Mouse (Mus musculus) limb, embryonic 12.5 days (tissue): ENCODE measurements around the gene Psen2. TPM values are rescaled to one million over a fixed set of nuclear protein-coding genes. Genes with fewer than 3 reads are reported as not detected.

Experiments
- ATAC-seq: fragments of 200-750 bp; cut with Nextera tagmentation; 2 replicates; pipeline ENCODE4 v1.8.0; 2017; ENCODE audit warnings: low read depth, moderate TSS enrichment; ENCODE audit not compliant: insufficient number of reproducible peaks, insufficient read depth, low FRiP score, low TSS enrichment
- H3K27ac ChIP-seq: fragments of 300-500 bp; sonication (generic); 2 replicates; pipeline ENCODE4 v1.5.1; 2016; ENCODE audit warnings: mild to moderate bottlenecking, moderate library complexity
- H3K27me3 ChIP-seq: fragments of 300-500 bp; sonication (generic); 2 replicates; pipeline ENCODE4 v1.6.1; 2016; ENCODE audit warnings: mild to moderate bottlenecking, moderate library complexity
- H3K36me3 ChIP-seq: fragments of 300-500 bp; sonication (generic); 2 replicates; pipeline ENCODE4 v1.6.1; 2016; ENCODE audit warnings: mild to moderate bottlenecking, moderate library complexity
- H3K4me1 ChIP-seq: fragments of 300-500 bp; sonication (generic); replicated peaks from 2 replicates; pipeline ENCODE4 v1.6.1; 2016
- H3K4me2 ChIP-seq: fragments of 300-500 bp; sonication (generic); 2 replicates; pipeline ENCODE4 v1.6.1; 2016; ENCODE audit warnings: mild to moderate bottlenecking, moderate library complexity
- H3K4me3 ChIP-seq: fragments of 300-500 bp; sonication (generic); replicated peaks from 2 replicates; pipeline ENCODE4 v1.5.1; 2016; ENCODE audit warnings: mild to moderate bottlenecking
- H3K9ac ChIP-seq: fragments of 300-500 bp; sonication (generic); replicated peaks from 2 replicates; pipeline ENCODE4 v1.6.1; 2016; ENCODE audit warnings: mild to moderate bottlenecking, moderate library complexity
- H3K9me3 ChIP-seq: fragments of 300-500 bp; sonication (generic); 2 replicates; pipeline ENCODE4 v1.6.1; 2016; ENCODE audit warnings: mild to moderate bottlenecking, moderate library complexity
- WGBS: fragments of 180-500 bp; shearing (Covaris S2); methylation state at CpG from one replicate; pipeline ENCODE4 v1.1.7; 2016; 5-methylcytosine and 5-hydroxymethylcytosine counted together
- polyA plus RNA-seq: library from polyadenylated mRNA; unstranded; fragments of >200 nt; fragmentation: Nextera tagmentation; extraction: Ambion mirVana; gene quantifications from 2 replicates; pipeline ENCODE4 v1.2.1, GENCODE M21; 2016

Gene Psen2
- polyA plus RNA-seq, 1 experiment from 2014 or later, result 10.7 TPM

DNA sequence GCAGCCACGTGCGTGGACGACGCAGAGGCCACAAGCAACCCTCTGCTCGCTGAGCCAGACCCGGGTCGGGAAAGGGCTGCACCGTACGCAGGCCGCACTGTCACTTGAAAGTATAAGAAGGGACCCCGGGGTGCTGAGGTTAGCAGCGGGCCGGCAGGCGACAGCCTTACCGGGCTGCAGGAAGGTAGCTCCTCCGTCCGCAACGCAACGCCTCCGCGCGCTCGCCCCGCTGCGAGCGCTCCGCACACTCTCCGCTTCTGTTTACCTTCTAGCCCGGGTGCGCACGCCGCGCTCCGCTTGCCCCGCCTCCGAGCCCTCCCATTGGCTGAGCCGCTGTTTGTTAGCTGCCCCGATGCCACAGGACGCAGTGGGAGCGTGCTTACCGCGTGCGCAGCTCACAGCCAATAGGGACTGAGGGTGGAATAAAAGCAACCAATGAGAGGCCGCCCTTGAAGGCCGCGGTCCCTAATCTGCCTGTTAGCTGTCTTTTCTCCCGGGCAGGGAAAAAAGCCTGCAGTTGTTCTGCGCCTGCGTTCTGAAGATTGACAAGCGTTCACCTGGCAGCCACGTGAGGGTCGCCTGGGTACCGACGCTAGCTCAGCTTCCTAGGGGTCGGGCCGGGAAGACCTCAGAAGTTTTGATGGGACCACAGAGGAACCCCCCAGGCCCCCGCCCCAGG, 67.4 kb downstream of the Psen2 start:
- ATAC-seq, result peak; percentile 100
- Histone ChIP-seq H3K4me3 (peak overlapping the region; percentile 65), H3K27me3 (peaks cover 19% of the 10 kb centered on the region), H3K4me2 (peak overlapping the region; percentile 82), H3K4me1 (peaks cover 10% of the 10 kb centered on the region), H3K9ac (peak overlapping the region; percentile 52), H3K9me3 (no peaks in the 10 kb centered on the region), H3K36me3 (no peaks in the 10 kb centered on the region), H3K27ac (no peak overlapping the region)
- 1% methylated on average over 57 of the region's 57 CpGs for WGBS

DNA sequence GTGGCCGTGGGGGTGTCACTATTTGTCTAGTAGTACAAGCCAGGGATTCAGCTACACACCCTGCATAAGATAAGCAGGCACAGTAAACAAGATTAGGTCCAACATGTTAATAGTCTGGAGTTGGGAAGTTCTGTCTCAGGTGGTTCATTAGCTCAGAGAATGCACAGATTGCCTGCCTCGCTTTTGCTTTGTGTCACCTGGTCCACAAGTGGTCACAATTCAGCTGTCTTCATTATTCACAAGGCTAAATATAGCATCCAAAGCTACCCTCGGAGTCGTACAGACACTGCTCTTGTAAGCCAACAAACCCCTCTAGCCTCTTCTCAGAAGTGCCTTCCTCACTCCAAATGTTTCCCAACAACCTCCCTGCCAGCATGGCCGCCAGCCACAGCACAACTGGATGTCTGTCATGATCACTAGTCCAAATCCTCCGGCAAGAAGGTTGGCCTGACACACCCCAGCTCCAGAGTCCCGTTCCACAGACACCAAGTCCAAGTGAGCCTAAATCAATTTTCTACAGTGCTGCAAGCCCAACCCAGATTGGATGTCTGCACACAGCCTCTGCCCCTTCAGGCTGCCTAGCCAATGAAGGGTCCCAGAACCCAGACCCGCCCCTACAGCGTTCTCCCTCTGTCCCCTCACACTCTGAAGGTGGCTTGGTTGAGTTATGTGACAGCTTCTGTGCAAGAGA, 68.3 kb downstream of the Psen2 start:
- peak overlapping the region; percentile 65 for H3K4me3 ChIP-seq
- no peak overlapping the region for H3K27ac ChIP-seq
- H3K9ac ChIP-seq, result no peak overlapping the region
- 32% methylated on average over 9 of the region's 9 CpGs for WGBS
- peak overlapping the region; percentile 82 for H3K4me2 ChIP-seq
- no peaks in the 10 kb centered on the region for H3K9me3 ChIP-seq
- H3K4me1 ChIP-seq, result peaks cover 10% of the 10 kb centered on the region
- H3K27me3 ChIP-seq, result peaks cover 19% of the 10 kb centered on the region
- ATAC-seq, result no peak
- H3K36me3 ChIP-seq, result no peaks in the 10 kb centered on the region

DNA sequence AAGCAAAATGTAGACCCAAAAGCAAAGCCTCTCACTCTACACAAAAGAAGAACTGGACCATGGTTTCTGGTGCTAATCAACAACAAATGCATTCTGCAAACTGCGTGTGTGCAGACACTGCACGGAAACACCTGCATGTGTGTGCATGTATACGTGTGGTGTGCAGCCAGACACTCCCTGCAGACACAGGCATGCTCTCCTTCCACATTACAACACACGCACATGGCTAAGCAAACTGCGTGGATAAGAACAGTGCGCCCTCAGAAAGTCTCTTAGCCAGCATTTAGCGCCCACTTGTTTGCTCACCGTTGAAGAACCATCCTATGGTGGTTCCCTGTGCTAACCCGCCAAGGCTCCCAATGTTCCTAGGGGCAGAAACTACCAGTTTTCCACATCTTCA, 69.2 kb downstream of the Psen2 start:
- no peak overlapping the region for H3K4me3 ChIP-seq
- peaks cover 19% of the 10 kb centered on the region for H3K27me3 ChIP-seq
- no peaks in the 10 kb centered on the region for H3K36me3 ChIP-seq
- H3K4me2 ChIP-seq, result no peak overlapping the region
- H3K27ac ChIP-seq, result no peak overlapping the region
- H3K4me1 ChIP-seq, result peaks cover 10% of the 10 kb centered on the region
- no peaks in the 10 kb centered on the region for H3K9me3 ChIP-seq
- ATAC-seq, result no peak
- H3K9ac ChIP-seq, result no peak overlapping the region
- 82% methylated on average over 9 of the region's 9 CpGs for WGBS

DNA sequence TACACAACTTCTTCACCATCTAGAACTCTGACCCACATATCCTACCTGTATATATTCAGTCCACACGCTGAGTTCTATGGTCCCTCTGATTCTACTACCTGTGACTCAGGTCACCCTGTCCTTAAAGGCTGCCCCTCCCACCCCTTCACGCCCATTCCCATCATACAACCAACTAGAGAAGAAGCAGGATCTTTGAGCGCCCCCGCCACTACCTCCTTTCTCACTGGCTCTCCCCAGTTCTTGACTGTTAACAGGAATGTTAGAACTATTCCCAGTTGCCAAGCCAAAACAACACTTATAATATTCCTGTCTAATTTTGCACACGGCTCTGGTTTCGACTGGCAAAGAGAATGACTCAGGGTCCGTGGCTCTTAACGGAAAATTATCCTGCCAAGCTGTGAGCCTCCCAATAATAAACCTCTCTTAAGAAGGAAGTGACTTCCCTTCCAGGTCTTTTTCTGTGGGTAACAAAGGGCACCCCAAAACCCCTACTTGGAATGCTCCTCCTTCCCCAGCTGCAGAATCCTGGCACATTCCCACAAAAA, 69.8 kb downstream of the Psen2 start:
- Histone ChIP-seq H3K27me3 (peaks cover 19% of the 10 kb centered on the region), H3K4me2 (no peak overlapping the region), H3K4me1 (peaks cover 10% of the 10 kb centered on the region), H3K9me3 (no peaks in the 10 kb centered on the region), H3K4me3 (no peak overlapping the region), H3K9ac (no peak overlapping the region), H3K36me3 (no peaks in the 10 kb centered on the region), H3K27ac (no peak overlapping the region)
- ATAC-seq, result no peak
- 77% methylated on average over 8 of the region's 8 CpGs for WGBS

DNA sequence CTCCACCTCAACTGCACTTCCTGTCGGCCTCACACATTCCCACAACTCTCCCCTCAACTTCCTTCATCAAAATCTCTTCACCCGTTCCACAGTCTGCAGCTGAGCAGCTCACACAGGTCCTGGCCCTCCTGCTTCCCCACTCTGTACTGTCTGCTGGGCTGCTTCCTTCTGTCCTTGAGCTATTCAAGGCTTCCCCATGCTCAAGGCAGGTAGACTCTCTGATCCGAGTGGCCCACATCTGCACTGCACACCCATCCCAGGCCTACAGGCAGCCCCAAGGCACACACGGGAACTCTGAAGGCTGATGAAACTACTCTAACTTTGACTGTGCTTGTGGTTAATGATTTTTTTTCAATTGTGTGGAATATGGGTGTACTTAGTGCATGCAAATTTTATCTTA, 70.4 kb downstream of the Psen2 start:
- H3K27me3 ChIP-seq, result peaks cover 19% of the 10 kb centered on the region
- 0 out of 2 replicates have a peak, but pooled peaks cover 5% of the 10 kb centered on the region for H3K9me3 ChIP-seq
- H3K4me3 ChIP-seq, result no peak overlapping the region
- H3K9ac ChIP-seq, result no peak overlapping the region
- WGBS, result 61% methylated on average over 4 of the region's 4 CpGs
- ATAC-seq, result no peak
- H3K4me1 ChIP-seq, result peaks cover 10% of the 10 kb centered on the region
- H3K27ac ChIP-seq, result no peak overlapping the region
- no peaks in the 10 kb centered on the region for H3K36me3 ChIP-seq
- H3K4me2 ChIP-seq, result no peak overlapping the region

DNA sequence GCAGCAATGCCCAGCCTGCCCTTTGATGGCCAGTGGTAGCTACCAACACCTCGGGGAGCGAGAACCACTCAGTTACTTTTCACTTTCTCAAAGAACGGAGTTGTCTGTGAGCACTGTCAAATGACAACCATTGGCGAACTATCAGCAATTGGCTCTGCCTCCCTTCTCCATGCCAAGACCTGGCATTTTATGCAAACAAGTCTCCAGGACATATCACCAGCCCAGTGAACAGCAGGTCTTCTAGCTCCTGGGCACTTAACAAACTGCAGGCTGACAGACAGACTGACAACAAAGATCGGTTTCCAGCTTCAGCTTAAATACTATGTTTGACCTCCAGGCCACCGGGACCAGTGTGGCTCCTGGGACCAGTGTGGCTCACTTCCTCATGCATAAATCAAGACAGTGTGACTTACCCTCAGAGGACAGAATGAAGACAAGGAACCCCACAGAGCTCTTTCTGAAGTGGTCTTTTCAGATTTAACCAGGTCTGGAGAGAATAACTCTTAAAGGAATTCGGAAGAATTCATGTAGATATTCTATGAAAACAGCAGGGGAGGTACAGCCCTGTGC, 71.5 kb downstream of the Psen2 start:
- Histone ChIP-seq H3K9me3 (0 out of 2 replicates have a peak, but pooled peaks cover 5% of the 10 kb centered on the region), H3K9ac (no peak overlapping the region), H3K27ac (no peak overlapping the region), H3K4me2 (no peak overlapping the region), H3K27me3 (peaks cover 19% of the 10 kb centered on the region), H3K4me3 (no peak overlapping the region), H3K4me1 (peaks cover 10% of the 10 kb centered on the region), H3K36me3 (no peaks in the 10 kb centered on the region)
- 71% methylated on average over 7 of the region's 7 CpGs for WGBS
- no peak for ATAC-seq

DNA sequence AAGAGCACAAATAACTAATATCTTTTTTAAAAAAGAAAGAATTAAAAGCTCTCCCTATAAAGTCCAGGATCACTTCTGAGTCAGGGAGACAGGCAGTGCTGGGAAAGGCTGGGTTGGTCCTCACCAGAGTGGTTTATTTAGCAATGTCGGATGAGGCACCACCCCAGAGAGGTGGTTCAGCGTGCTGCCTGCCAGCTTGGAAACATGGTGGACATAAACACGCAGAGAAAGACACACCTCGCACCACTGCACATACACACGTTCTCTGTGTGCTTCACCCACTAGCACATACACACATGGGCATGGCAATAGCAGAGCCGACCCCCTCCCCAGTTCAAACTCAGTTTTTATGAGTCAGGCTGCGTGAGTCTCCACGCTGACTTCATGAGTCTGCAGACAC, 72.1 kb downstream of the Psen2 start:
- 77% methylated on average over 8 of the region's 8 CpGs for WGBS
- Histone ChIP-seq H3K36me3 (no peaks in the 10 kb centered on the region), H3K9me3 (0 out of 2 replicates have a peak, but pooled peaks cover 5% of the 10 kb centered on the region), H3K9ac (no peak overlapping the region), H3K27me3 (peaks cover 19% of the 10 kb centered on the region), H3K4me1 (peaks cover 6% of the 10 kb centered on the region), H3K4me3 (no peak overlapping the region), H3K4me2 (no peak overlapping the region), H3K27ac (no peak overlapping the region)
- ATAC-seq, result no peak

DNA sequence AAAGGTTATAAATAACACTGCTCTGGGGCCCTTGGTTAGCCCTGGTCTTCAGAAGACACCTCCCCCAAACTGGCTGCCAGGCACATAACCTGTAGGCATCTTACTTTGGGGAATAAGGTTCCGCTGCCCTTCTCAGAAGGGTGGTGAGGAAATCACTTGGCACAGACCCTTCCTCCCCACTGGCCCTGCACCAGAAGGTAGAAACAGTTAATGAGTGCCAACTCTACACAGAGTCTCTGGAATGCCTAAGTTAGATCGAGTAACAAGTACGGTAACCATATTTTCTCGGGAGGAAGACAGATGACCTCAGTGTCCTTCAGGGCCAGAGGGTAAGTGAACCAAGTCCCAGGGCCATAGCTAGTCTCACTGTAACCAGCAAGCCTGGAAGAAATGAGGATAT, 74.3 kb downstream of the Psen2 start:
- Histone ChIP-seq H3K27ac (no peak overlapping the region), H3K9ac (no peak overlapping the region), H3K27me3 (peaks cover 8% of the 10 kb centered on the region), H3K4me2 (no peak overlapping the region), H3K36me3 (no peaks in the 10 kb centered on the region), H3K4me3 (no peak overlapping the region), H3K4me1 (no peaks in the 10 kb centered on the region), H3K9me3 (0 out of 2 replicates have a peak, but pooled peaks cover 5% of the 10 kb centered on the region)
- whole genome bisulfite sequencing, result 84% methylated on average over 4 of the region's 4 CpGs
- ATAC-seq, result no peak

DNA sequence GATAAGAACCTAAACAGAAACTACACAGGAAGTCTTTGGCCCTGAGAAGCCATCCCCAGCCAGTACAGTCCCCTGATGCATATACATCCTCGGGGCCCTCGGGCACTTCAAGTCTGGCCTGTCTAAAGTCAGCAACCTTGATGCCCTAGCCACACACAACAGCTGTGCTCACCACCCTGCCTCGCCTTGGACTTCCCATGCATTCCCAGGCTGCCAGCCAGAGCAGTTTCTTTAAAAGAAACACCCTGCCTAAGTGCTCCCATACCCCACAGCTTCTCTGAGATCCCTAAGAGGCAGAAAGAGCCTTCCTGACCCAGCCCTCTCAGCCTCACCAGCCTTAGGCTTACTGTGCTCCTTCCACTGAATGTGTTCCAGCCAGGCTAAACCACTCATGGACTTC, 76.9 kb downstream of the Psen2 start:
- Histone ChIP-seq H3K9me3 (0 out of 2 replicates have a peak, but pooled peaks cover 5% of the 10 kb centered on the region), H3K9ac (no peak overlapping the region), H3K27ac (no peak overlapping the region), H3K36me3 (no peaks in the 10 kb centered on the region), H3K4me2 (no peak overlapping the region), H3K4me1 (no peaks in the 10 kb centered on the region), H3K27me3 (no peaks in the 10 kb centered on the region), H3K4me3 (no peak overlapping the region)
- WGBS, result 84% methylated on average over 3 of the region's 3 CpGs
- no peak for ATAC-seq

DNA sequence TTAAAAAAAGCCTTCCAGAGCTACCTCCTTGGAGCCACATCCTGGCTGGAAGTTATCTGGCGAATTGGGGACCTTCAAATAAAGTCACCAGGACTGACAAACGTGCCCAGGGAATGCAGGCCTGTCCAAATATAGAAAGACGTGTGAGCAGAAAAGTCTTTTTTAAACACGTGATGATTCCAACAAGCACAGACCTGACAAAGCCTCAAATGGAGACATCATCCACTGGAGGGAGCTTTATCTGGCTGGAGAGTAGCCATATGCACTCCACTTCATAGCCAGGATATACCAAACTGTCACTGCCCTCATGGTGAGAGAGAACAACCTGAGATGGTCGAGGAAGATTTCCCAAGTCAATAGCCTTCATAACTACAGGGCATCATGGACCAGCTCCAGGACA, 77.4 kb downstream of the Psen2 start:
- ATAC-seq, result no peak
- 0 out of 2 replicates have a peak, but pooled peaks cover 5% of the 10 kb centered on the region for H3K9me3 ChIP-seq
- H3K36me3 ChIP-seq, result no peaks in the 10 kb centered on the region
- no peaks in the 10 kb centered on the region for H3K4me1 ChIP-seq
- no peak overlapping the region for H3K4me2 ChIP-seq
- H3K4me3 ChIP-seq, result no peak overlapping the region
- H3K27me3 ChIP-seq, result no peaks in the 10 kb centered on the region
- no peak overlapping the region for H3K9ac ChIP-seq
- no peak overlapping the region for H3K27ac ChIP-seq
- WGBS, result 65% methylated on average over 5 of the region's 5 CpGs

DNA sequence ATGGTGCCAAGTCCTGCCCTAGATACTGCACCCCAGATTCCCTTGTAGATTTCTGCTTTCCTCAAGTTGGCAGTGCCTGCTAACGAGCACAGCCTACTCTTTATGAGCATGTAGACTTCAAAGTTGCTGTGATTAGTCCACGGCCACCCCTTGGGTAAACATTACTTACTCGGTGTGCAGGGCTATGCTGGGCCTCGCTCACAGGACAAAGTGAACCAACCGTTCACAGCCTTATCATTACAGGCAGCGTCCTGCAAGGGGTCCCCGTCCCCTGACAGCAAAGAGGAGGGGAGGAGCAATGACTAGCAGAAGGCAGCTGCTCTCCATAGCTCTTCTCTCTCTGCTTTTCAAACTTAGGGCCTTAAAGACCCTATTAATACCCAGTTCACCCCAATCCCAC, 78.5 kb downstream of the Psen2 start:
- Histone ChIP-seq H3K4me3 (no peak overlapping the region), H3K9ac (no peak overlapping the region), H3K27me3 (no peaks in the 10 kb centered on the region), H3K4me2 (no peak overlapping the region), H3K27ac (no peak overlapping the region), H3K9me3 (0 out of 2 replicates have a peak, but pooled peaks cover 5% of the 10 kb centered on the region), H3K4me1 (no peaks in the 10 kb centered on the region), H3K36me3 (no peaks in the 10 kb centered on the region)
- no peak for ATAC-seq
- WGBS, result 42% methylated on average over 7 of the region's 7 CpGs
